In the genomic region with DNA sequence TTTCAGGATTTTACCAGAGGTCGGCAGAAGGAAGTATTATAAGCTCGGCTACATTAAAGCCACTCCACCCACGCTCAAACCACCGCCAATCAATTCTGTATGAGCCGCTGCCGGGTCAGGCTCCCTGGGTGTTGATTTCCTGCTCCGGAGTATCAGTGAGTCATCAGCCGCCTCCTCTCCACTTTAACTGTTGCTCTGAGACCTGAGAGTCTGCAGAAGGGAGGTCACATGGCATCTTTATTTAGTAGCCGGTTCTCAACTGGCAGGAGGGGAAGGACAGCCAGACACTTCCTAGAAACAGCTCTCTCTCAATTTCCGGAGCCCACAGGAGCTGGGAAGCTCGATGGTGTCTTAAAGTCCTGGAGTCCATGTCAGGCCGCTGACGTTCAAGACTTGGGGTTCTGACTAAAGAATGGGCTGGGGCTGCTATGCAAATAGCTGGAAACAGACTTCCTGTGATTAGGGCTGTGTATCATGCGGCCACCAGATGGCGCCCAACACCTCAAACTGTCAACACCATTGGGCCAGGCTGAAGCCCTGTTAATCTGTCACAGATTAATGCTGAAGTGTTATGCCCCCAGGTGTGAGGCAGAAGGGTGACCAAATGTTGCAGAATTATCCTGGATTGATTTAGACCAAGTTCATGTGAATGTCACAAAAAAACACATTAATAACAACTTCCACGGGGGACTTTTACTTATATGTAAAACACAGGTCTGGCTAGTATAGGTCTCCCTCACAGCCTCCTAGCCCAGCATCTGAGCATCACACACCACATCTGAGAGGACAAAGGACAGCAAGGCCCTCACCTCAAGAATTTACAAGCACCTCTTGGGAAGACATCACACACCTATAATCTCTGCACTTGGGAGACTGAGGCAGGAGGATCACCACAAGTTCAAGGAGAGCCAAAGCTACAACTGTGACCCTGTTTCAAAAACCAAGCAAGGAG, we compare ENCODE assay signal across 8 mouse cellular contexts.
DNase-seq lines count a peak whose midpoint lies in the region; ATAC-seq and TF ChIP-seq lines count a peak whose summit lies in the region.

No protein-coding gene starts in this region.

- peak; percentile 95 for DNase-seq in CH12.LX (ENCODE audit: extremely low read depth)
- DNase-seq in c-Kit-positive CD71-negative TER-119-negative erythroid progenitor cells, embryonic 14.5 days (ENCODE audit: low read depth), result peak; percentile 91
- peak; percentile 89 for DNase-seq in forebrain, embryonic 11.5 days (ENCODE audit: low spot score)
- peak; percentile 86 to 92 for DNase-seq in kidney, postnatal 36 days
- DNase-seq in telencephalon, adult 2 months (ENCODE audit: low read depth, low spot score), result peak; percentile 68

- in situ Hi-C loops in CH12.LX (cut with MboI; ENCODE audit: low pct_ligation_motif_present, low pct_unique_long_range_greater_than_20kb, low sequenced_read_pairs), result loop anchor here (10.0 to 25.0 kb wide), 2 partner anchors 98 to 379 kb away; partner anchors contain the start of gene Nos3

- peak overlapping the region; percentile 52 for H3K9ac ChIP-seq in CH12.LX (ENCODE audit: insufficient read depth, low read depth)
- no peak overlapping the region; the same call in 1 of the 2 replicates for H3K9ac ChIP-seq in forebrain, embryonic 11.5 days (ENCODE audit: low read length)
- peak overlapping the region; percentile 62 for H3K9ac ChIP-seq in heart, embryonic 16.5 days (ENCODE audit: low read length)
- H3K9ac ChIP-seq in liver, embryonic 15.5 days, result no peak overlapping the region
- no peak overlapping the region for H3K9ac ChIP-seq in neural tube, embryonic 12.5 days

- peak; percentile 80 for TF ChIP-seq RAD21 in CH12.LX (IDR thresholded peaks at IDR 0.05; ENCODE audit: low read depth, low read length)

- no peaks in the 10 kb centered on the region for H3K27me3 ChIP-seq in CH12.LX (replicated peaks)
- H3K27me3 ChIP-seq in forebrain, embryonic 11.5 days (ENCODE audit: control insufficient read depth, insufficient read depth, low read length), result no peaks in the 10 kb centered on the region
- H3K27me3 ChIP-seq in heart, embryonic 16.5 days (ENCODE audit: control insufficient read depth, insufficient read depth, low read length), result no peaks in the 10 kb centered on the region
- peaks cover 13% of the 10 kb centered on the region for H3K27me3 ChIP-seq in liver, embryonic 15.5 days
- no peaks in the 10 kb centered on the region for H3K27me3 ChIP-seq in neural tube, embryonic 12.5 days (replicated peaks)

- dilution Hi-C loops in CH12.LX (cut with MboI; ENCODE audit: extremely low pct_ligation_motif_present, extremely low pct_unique_long_range_greater_than_20kb, low sequenced_read_pairs), result no loop called here

- 20% methylated on average over 16 of the region's 16 CpGs for WGBS in forebrain, embryonic 11.5 days
- WGBS in heart, embryonic 16.5 days, result 3% methylated on average over 16 of the region's 16 CpGs
- WGBS in liver, embryonic 15.5 days (ENCODE audit: insufficient replicate concordance), result 7% methylated on average over 16 of the region's 16 CpGs
- WGBS in neural tube, embryonic 12.5 days, result 20% methylated on average over 16 of the region's 16 CpGs

- TF ChIP-seq POLR2A in CH12.LX (IDR thresholded peaks at IDR 0.05; ENCODE audit: low read depth, low read length), result peak; percentile 70

- peak; percentile 66; the same call in 1 of the 2 replicates for ATAC-seq in forebrain, embryonic 11.5 days (replicated peaks; ENCODE audit: low FRiP score)
- peak; percentile 92 for ATAC-seq in heart, embryonic 16.5 days (replicated peaks; ENCODE audit: extremely low read depth, insufficient read depth, low FRiP score)
- ATAC-seq in liver, embryonic 15.5 days (ENCODE audit: insufficient read depth), result peak; percentile 57; the same call in 1 of the 2 replicates
- peak; percentile 69 for ATAC-seq in neural tube, embryonic 12.5 days (ENCODE audit: low FRiP score, low read depth)

- TF ChIP-seq CTCF in CH12.LX (conservative IDR thresholded peaks at IDR 0.05 in 1 of 2, IDR thresholded peaks at IDR 0.05 in 1 of 2; ENCODE audit: low read depth in 2 of 2, low read length in 2 of 2), result peak; percentile 76 to 96

- H3K79me2 ChIP-seq in CH12.LX (replicated peaks; ENCODE audit: control insufficient read depth, extremely low read depth, insufficient read depth, poor library complexity, severe bottlenecking), result no peaks in the 10 kb centered on the region

- TF ChIP-seq EP300 in CH12.LX (IDR thresholded peaks at IDR 0.05; ENCODE audit: low read length), result no peak

- no peaks in the 10 kb centered on the region for H3K9me3 ChIP-seq in CH12.LX (replicated peaks; ENCODE audit: low read length)
- no peaks in the 10 kb centered on the region for H3K9me3 ChIP-seq in forebrain, embryonic 11.5 days (ENCODE audit: control insufficient read depth, low read length)
- H3K9me3 ChIP-seq in heart, embryonic 16.5 days (replicated peaks; ENCODE audit: control insufficient read depth, low read length), result no peaks in the 10 kb centered on the region
- no peaks in the 10 kb centered on the region for H3K9me3 ChIP-seq in liver, embryonic 15.5 days (replicated peaks)
- no peaks in the 10 kb centered on the region for H3K9me3 ChIP-seq in neural tube, embryonic 12.5 days

- H3K4me1 ChIP-seq in CH12.LX (ENCODE audit: control insufficient read depth in 1 of 2, insufficient read depth in 2 of 2), result peaks cover 11 to 30% of the 10 kb centered on the region in 2 experiments
- H3K4me1 ChIP-seq in forebrain, embryonic 11.5 days (replicated peaks; ENCODE audit: control insufficient read depth, insufficient read depth, low read length), result no peaks in the 10 kb centered on the region
- H3K4me1 ChIP-seq in heart, embryonic 16.5 days (ENCODE audit: control insufficient read depth, insufficient read depth, low read length), result peaks cover 17% of the 10 kb centered on the region
- no peaks in the 10 kb centered on the region; the same call in 1 of the 2 replicates for H3K4me1 ChIP-seq in liver, embryonic 15.5 days (replicated peaks)
- peaks cover 8% of the 10 kb centered on the region; the same call in 1 of the 2 replicates for H3K4me1 ChIP-seq in neural tube, embryonic 12.5 days

- H3K27ac ChIP-seq in CH12.LX (ENCODE audit: insufficient read depth, low read depth), result peak overlapping the region; percentile 44; the same call in 1 of the 2 replicates
- no peak overlapping the region for H3K27ac ChIP-seq in forebrain, embryonic 11.5 days (ENCODE audit: low read depth, low read length)
- H3K27ac ChIP-seq in heart, embryonic 16.5 days (ENCODE audit: low read length), result peak overlapping the region; percentile 94
- H3K27ac ChIP-seq in liver, embryonic 15.5 days (replicated peaks), result no peak overlapping the region
- H3K27ac ChIP-seq in neural tube, embryonic 12.5 days, result no peak overlapping the region

- H3K4me3 ChIP-seq in CH12.LX (replicated peaks in 1 of 3; ENCODE audit: low read depth in 2 of 3, low read length in 2 of 3, poor library complexity in 1 of 3), result peak overlapping the region; percentile 38 to 56 (median 49)
- peak overlapping the region; percentile 11; the same call in 1 of the 2 replicates for H3K4me3 ChIP-seq in forebrain, embryonic 11.5 days (ENCODE audit: low read depth, low read length)
- H3K4me3 ChIP-seq in heart, embryonic 16.5 days (ENCODE audit: low read length), result peak overlapping the region; percentile 49
- H3K4me3 ChIP-seq in liver, embryonic 15.5 days (replicated peaks), result peak overlapping the region; percentile 28
- no peak overlapping the region for H3K4me3 ChIP-seq in neural tube, embryonic 12.5 days

- no peaks in the 10 kb centered on the region for H3K36me3 ChIP-seq in CH12.LX (replicated peaks in 1 of 2; ENCODE audit: control insufficient read depth in 1 of 2, insufficient read depth in 1 of 2, low read length in 1 of 2)
- H3K36me3 ChIP-seq in forebrain, embryonic 11.5 days (ENCODE audit: control insufficient read depth, insufficient read depth, low read length), result no peaks in the 10 kb centered on the region
- no peaks in the 10 kb centered on the region for H3K36me3 ChIP-seq in heart, embryonic 16.5 days (ENCODE audit: control insufficient read depth, insufficient read depth)
- no peaks in the 10 kb centered on the region for H3K36me3 ChIP-seq in liver, embryonic 15.5 days (replicated peaks)
- H3K36me3 ChIP-seq in neural tube, embryonic 12.5 days, result no peaks in the 10 kb centered on the region

- H3K4me2 ChIP-seq in CH12.LX (ENCODE audit: insufficient read depth, low read depth, poor library complexity, severe bottlenecking), result peak overlapping the region; percentile 44
- H3K4me2 ChIP-seq in forebrain, embryonic 11.5 days (ENCODE audit: low read depth, low read length, severe bottlenecking), result peak overlapping the region; percentile 31; the same call in 1 of the 2 replicates
- H3K4me2 ChIP-seq in heart, embryonic 16.5 days (ENCODE audit: low read depth, low read length), result peak overlapping the region; percentile 72
- H3K4me2 ChIP-seq in liver, embryonic 15.5 days, result peak overlapping the region; percentile 60
- peak overlapping the region; percentile 50 for H3K4me2 ChIP-seq in neural tube, embryonic 12.5 days (replicated peaks)

TF ChIP-seq in CH12.LX, 34 proteins besides CTCF, POLR2A, EP300 and RAD21 (continues in another document):
- TF ChIP-seq TBP (conservative IDR thresholded peaks at IDR 0.05; ENCODE audit: low read depth, low read length), result peak; percentile 62; the same call in 1 of the 2 replicates
- 0 out of 2 replicates have a peak, but pooled peaks have one; percentile 31 for TF ChIP-seq POLR2AphosphoS2 (IDR thresholded peaks at IDR 0.05; ENCODE audit: low read depth, low read length)
- peak; percentile 81 for TF ChIP-seq SIN3A (IDR thresholded peaks at IDR 0.05; ENCODE audit: low read length)
- TF ChIP-seq SMC3 (IDR thresholded peaks at IDR 0.05; ENCODE audit: low read depth, low read length), result peak; percentile 87
- 0 out of 2 replicates have a peak, but pooled peaks have one; percentile 22 for TF ChIP-seq IRF4 (IDR thresholded peaks at IDR 0.05; ENCODE audit: low read depth, low read length)
- TF ChIP-seq GABPA (IDR thresholded peaks at IDR 0.05; ENCODE audit: insufficient replicate concordance, low read depth, low read length), result no peak
- TF ChIP-seq KAT2A (IDR thresholded peaks at IDR 0.05; ENCODE audit: insufficient replicate concordance, low read length), result 0 out of 2 replicates have a peak, but pooled peaks have one; percentile 25
- TF ChIP-seq CHD1 (IDR thresholded peaks at IDR 0.05; ENCODE audit: low read depth, low read length), result no peak
- 0 out of 2 replicates have a peak, but pooled peaks have one; percentile 60 for TF ChIP-seq UBTF (IDR thresholded peaks at IDR 0.05; ENCODE audit: low read depth, low read length)
- TF ChIP-seq NELFE (IDR thresholded peaks at IDR 0.05; ENCODE audit: low read depth, low read length), result peak; percentile 76
- TF ChIP-seq ZC3H11A (IDR thresholded peaks at IDR 0.05; ENCODE audit: low read depth, low read length), result no peak
- TF ChIP-seq CHD2 (IDR thresholded peaks at IDR 0.05; ENCODE audit: low read length), result no peak
- TF ChIP-seq USF2 (conservative IDR thresholded peaks at IDR 0.05; ENCODE audit: low read depth, low read length), result peak; percentile 66
- peak; percentile 26; the same call in 1 of the 2 replicates for TF ChIP-seq TCF12 (IDR thresholded peaks at IDR 0.05; ENCODE audit: low read depth, low read length)
- peak; percentile 69 for TF ChIP-seq ELF1 (IDR thresholded peaks at IDR 0.05; ENCODE audit: low read depth, low read length)

Comparison
In these comparisons a context has a peak if more than half of its experiments do, and no peak if none do; other contexts are left out.
1. H3K27ac ChIP-seq: peak in CH12.LX (single experiment) and heart, embryonic 16.5 days (single experiment); none in forebrain, embryonic 11.5 days (single experiment), liver, embryonic 15.5 days (single experiment) and neural tube, embryonic 12.5 days (single experiment).
2. H3K9ac ChIP-seq: peak in CH12.LX (single experiment) and heart, embryonic 16.5 days (single experiment); none in forebrain, embryonic 11.5 days (single experiment), liver, embryonic 15.5 days (single experiment) and neural tube, embryonic 12.5 days (single experiment).
3. Peak in every context shown above with its lines, with median percentiles within 50 percentile points of each other: DNase-seq, H3K4me2 ChIP-seq and ATAC-seq.